Mouse (Mus musculus): Measurements from ENCODE around the gene Lypd6. TPM values are rescaled to one million over a fixed set of nuclear protein-coding genes. Genes with fewer than 3 reads are reported as not detected.

Gene Lypd6
- total and polyA plus RNA-seq, 2 experiments, result 0.06 to 0.09 TPM

- no peak for DNase-seq (ENCODE audit: extremely low read depth, low read depth, low spot score)
- H3K27ac ChIP-seq (replicated peaks; ENCODE audit: insufficient read depth, low read depth, low read length), result no peak overlapping the region
- no peak overlapping the region for H3K9ac ChIP-seq (ENCODE audit: low read depth, low read length)
- no peak for TF ChIP-seq POLR2A (IDR thresholded peaks at IDR 0.05; ENCODE audit: extremely low read depth, insufficient read depth, low read length)
- no peak for TF ChIP-seq CTCF (IDR thresholded peaks at IDR 0.05; ENCODE audit: low read depth, low read length)
- H3K4me1 ChIP-seq (ENCODE audit: control insufficient read depth, insufficient read depth, low read length), result no peaks in the 10 kb centered on the region
- WGBS, result 83% methylated on average over 5 of the region's 5 CpGs
- no peaks in the 10 kb centered on the region for H3K79me2 ChIP-seq (ENCODE audit: control insufficient read depth, insufficient read depth, low read length)
- H3K27me3 ChIP-seq (ENCODE audit: control insufficient read depth, insufficient read depth, low read length), result no peaks in the 10 kb centered on the region
- no peaks in the 10 kb centered on the region for H3K36me3 ChIP-seq (ENCODE audit: control insufficient read depth, insufficient read depth, low read length)
- H3K4me3 ChIP-seq (ENCODE audit: insufficient read depth, low read depth, low read length), result no peak overlapping the region
Observed at GRCm38 (mm10) chr2:50179164-50179563, 112.9 kb downstream of the Lypd6 start.

- TF ChIP-seq CTCF (IDR thresholded peaks at IDR 0.05; ENCODE audit: low read depth, low read length), result no peak
- TF ChIP-seq POLR2A (IDR thresholded peaks at IDR 0.05; ENCODE audit: extremely low read depth, insufficient read depth, low read length), result no peak
- H3K4me1 ChIP-seq (ENCODE audit: control insufficient read depth, insufficient read depth, low read length), result no peaks in the 10 kb centered on the region
Observed at GRCm38 (mm10) chr2:50180423-50180822, 114.2 kb downstream of the Lypd6 start.

GRCm38 (mm10) chr2:50181332-50181731 is 115.1 kb downstream of the Lypd6 start:
- WGBS, result 94% methylated on average over 3 of the region's 3 CpGs
- no peak for TF ChIP-seq POLR2A (IDR thresholded peaks at IDR 0.05; ENCODE audit: extremely low read depth, insufficient read depth, low read length)

More at GRCm38 (mm10) chr2:50180423-50180822, 114.2 kb downstream of the Lypd6 start:
- DNase-seq (ENCODE audit: extremely low read depth, low read depth, low spot score), result no peak
- H3K36me3 ChIP-seq (ENCODE audit: control insufficient read depth, insufficient read depth, low read length), result no peaks in the 10 kb centered on the region
- H3K27ac ChIP-seq (replicated peaks; ENCODE audit: insufficient read depth, low read depth, low read length), result no peak overlapping the region
- 65% methylated on average over 3 of the region's 3 CpGs for WGBS
- H3K4me3 ChIP-seq (ENCODE audit: insufficient read depth, low read depth, low read length), result no peak overlapping the region
- H3K79me2 ChIP-seq (ENCODE audit: control insufficient read depth, insufficient read depth, low read length), result no peaks in the 10 kb centered on the region
- no peak overlapping the region for H3K9ac ChIP-seq (ENCODE audit: low read depth, low read length)
- no peaks in the 10 kb centered on the region for H3K27me3 ChIP-seq (ENCODE audit: control insufficient read depth, insufficient read depth, low read length)

GRCm38 (mm10) chr2:50186711-50187405 is 120.6 kb downstream of the Lypd6 start:
- DNase-seq (ENCODE audit: extremely low read depth, low read depth, low spot score), result no peak
- Histone ChIP-seq H3K36me3 (ENCODE audit: control insufficient read depth, insufficient read depth, low read length) (no peaks in the 10 kb centered on the region), H3K9ac (ENCODE audit: low read depth, low read length) (no peak overlapping the region), H3K27me3 (ENCODE audit: control insufficient read depth, insufficient read depth, low read length) (no peaks in the 10 kb centered on the region), H3K27ac (replicated peaks; ENCODE audit: insufficient read depth, low read depth, low read length) (no peak overlapping the region), H3K4me1 (ENCODE audit: control insufficient read depth, insufficient read depth, low read length) (no peaks in the 10 kb centered on the region), H3K79me2 (ENCODE audit: control insufficient read depth, insufficient read depth, low read length) (no peaks in the 10 kb centered on the region), H3K4me3 (ENCODE audit: insufficient read depth, low read depth, low read length) (no peak overlapping the region)
- TF ChIP-seq POLR2A (IDR thresholded peaks at IDR 0.05; ENCODE audit: extremely low read depth, insufficient read depth, low read length) (no peak), CTCF (IDR thresholded peaks at IDR 0.05; ENCODE audit: low read depth, low read length) (no peak)
- WGBS, result 31% methylated on average over 12 of the region's 12 CpGs

More at GRCm38 (mm10) chr2:50181332-50181731, 115.1 kb downstream of the Lypd6 start:
- Histone ChIP-seq H3K9ac (ENCODE audit: low read depth, low read length) (no peak overlapping the region), H3K27me3 (ENCODE audit: control insufficient read depth, insufficient read depth, low read length) (no peaks in the 10 kb centered on the region), H3K4me1 (ENCODE audit: control insufficient read depth, insufficient read depth, low read length) (no peaks in the 10 kb centered on the region), H3K36me3 (ENCODE audit: control insufficient read depth, insufficient read depth, low read length) (no peaks in the 10 kb centered on the region), H3K27ac (replicated peaks; ENCODE audit: insufficient read depth, low read depth, low read length) (no peak overlapping the region), H3K4me3 (ENCODE audit: insufficient read depth, low read depth, low read length) (no peak overlapping the region), H3K79me2 (ENCODE audit: control insufficient read depth, insufficient read depth, low read length) (no peaks in the 10 kb centered on the region)
- no peak for DNase-seq (ENCODE audit: extremely low read depth, low read depth, low spot score)

- TF ChIP-seq POLR2A (IDR thresholded peaks at IDR 0.05; ENCODE audit: extremely low read depth, insufficient read depth, low read length) (no peak), CTCF (IDR thresholded peaks at IDR 0.05; ENCODE audit: low read depth, low read length) (no peak)
- H3K27ac ChIP-seq (replicated peaks; ENCODE audit: insufficient read depth, low read depth, low read length), result no peak overlapping the region
- H3K4me1 ChIP-seq (ENCODE audit: control insufficient read depth, insufficient read depth, low read length), result no peaks in the 10 kb centered on the region
- no peaks in the 10 kb centered on the region for H3K79me2 ChIP-seq (ENCODE audit: control insufficient read depth, insufficient read depth, low read length)
- WGBS, result 72% methylated on average over 3 of the region's 3 CpGs
- no peak overlapping the region for H3K9ac ChIP-seq (ENCODE audit: low read depth, low read length)
- no peak for DNase-seq (ENCODE audit: extremely low read depth, low read depth, low spot score)
- H3K4me3 ChIP-seq (ENCODE audit: insufficient read depth, low read depth, low read length), result no peak overlapping the region
- H3K27me3 ChIP-seq (ENCODE audit: control insufficient read depth, insufficient read depth, low read length), result no peaks in the 10 kb centered on the region
- no peaks in the 10 kb centered on the region for H3K36me3 ChIP-seq (ENCODE audit: control insufficient read depth, insufficient read depth, low read length)
Observed at GRCm38 (mm10) chr2:50188856-50189255, 122.6 kb downstream of the Lypd6 start.

DNA sequence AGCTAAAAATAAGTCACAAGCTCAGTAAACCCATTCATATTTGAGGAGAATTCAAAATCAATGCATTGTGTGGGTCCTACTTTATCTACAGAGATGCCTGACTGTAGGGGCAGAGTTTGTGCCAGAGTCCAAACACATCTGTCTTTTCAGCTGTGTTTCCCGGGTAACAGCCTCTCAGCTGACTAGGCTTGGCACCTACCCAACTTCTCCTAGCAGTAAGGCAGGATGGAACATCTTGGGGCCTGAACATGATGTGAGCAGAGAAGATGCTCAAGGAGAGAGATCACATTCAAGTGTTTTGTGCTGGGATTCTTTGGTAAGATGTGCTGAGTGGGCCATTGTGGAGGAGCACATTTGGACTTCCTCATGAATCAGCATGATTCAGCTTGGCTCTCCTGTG is 130.5 kb downstream of the Lypd6 start:
- no peak for DNase-seq (ENCODE audit: extremely low read depth, low read depth, low spot score)
- Histone ChIP-seq H3K27ac (replicated peaks; ENCODE audit: insufficient read depth, low read depth, low read length) (no peak overlapping the region), H3K36me3 (ENCODE audit: control insufficient read depth, insufficient read depth, low read length) (no peaks in the 10 kb centered on the region), H3K79me2 (ENCODE audit: control insufficient read depth, insufficient read depth, low read length) (no peaks in the 10 kb centered on the region), H3K27me3 (ENCODE audit: control insufficient read depth, insufficient read depth, low read length) (no peaks in the 10 kb centered on the region), H3K4me3 (ENCODE audit: insufficient read depth, low read depth, low read length) (no peak overlapping the region), H3K9ac (ENCODE audit: low read depth, low read length) (no peak overlapping the region), H3K4me1 (ENCODE audit: control insufficient read depth, insufficient read depth, low read length) (no peaks in the 10 kb centered on the region)
- WGBS, result 58% methylated on average over 1 of the region's 1 CpGs
- TF ChIP-seq CTCF (IDR thresholded peaks at IDR 0.05; ENCODE audit: low read depth, low read length), result no peak
